9 mouse cellular contexts compared by ENCODE assay signal in the genomic region with DNA sequence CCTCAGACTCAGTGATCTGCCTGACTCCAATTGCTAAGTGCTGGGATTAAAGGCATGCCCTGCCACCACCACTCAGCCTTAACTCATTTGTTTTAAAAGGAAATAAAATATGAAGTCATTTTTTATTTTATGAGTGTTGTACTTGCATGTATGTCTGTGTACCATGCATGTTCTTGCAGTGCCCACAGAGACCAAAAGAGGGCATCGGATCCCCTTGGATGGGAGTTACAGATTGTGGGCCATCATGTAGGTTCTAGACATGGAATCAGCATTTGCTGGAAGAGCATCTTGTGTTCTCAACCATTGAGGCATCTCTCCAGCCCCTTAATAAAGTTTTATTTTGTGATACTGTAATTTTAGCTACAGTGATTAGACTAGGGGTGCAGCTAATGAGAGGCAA. TPM values are rescaled to one million over a fixed set of nuclear protein-coding genes. Genes with fewer than 3 reads are reported as not detected.
A peak's percentile ranks its signal among the peaks of the same experiment; 100 is the strongest.
DNase-seq lines count a peak whose midpoint lies in the region; ATAC-seq and TF ChIP-seq lines count a peak whose summit lies in the region.
"Had no signal": no experiment of that assay in that cellular context is flagged by ENCODE, and none has a peak within 500 bp of the region (broad histone marks: within the 10 kb centered on the region; RNA-seq: fewer than 3 reads in every experiment).

No protein-coding gene starts in this region.

- no peak for ATAC-seq in lung, postnatal 0 days

- H3K27me3 ChIP-seq in lung, postnatal 0 days (replicated peaks; ENCODE audit: insufficient read depth, low read length) = no peaks in the 10 kb centered on the region
- H3K27me3 ChIP-seq: embryonic facial prominence, embryonic 15.5 days had no signal

- no peak overlapping the region for H3K4me2 ChIP-seq in lung, postnatal 0 days (replicated peaks; ENCODE audit: low read depth, low read length)
- H3K4me2 ChIP-seq: embryonic facial prominence, embryonic 15.5 days had no signal

- no peak overlapping the region for H3K27ac ChIP-seq in lung, postnatal 0 days (ENCODE audit: low read length)
- H3K27ac ChIP-seq: embryonic facial prominence, embryonic 15.5 days had no signal

- TF ChIP-seq EP300 in lung, postnatal 0 days (IDR thresholded peaks at IDR 0.05) = no peak

- H3K9ac ChIP-seq in lung, postnatal 0 days (replicated peaks; ENCODE audit: low read depth) = no peak overlapping the region
- H3K9ac ChIP-seq: embryonic facial prominence, embryonic 15.5 days had no signal

- peak; percentile 58 for TF ChIP-seq CTCF in lung, postnatal 0 days (IDR thresholded peaks at IDR 0.05)

- H3K4me1 ChIP-seq in lung, postnatal 0 days (ENCODE audit: insufficient read depth, low read depth, low read length) = no peaks in the 10 kb centered on the region

- no peaks in the 10 kb centered on the region for H3K9me3 ChIP-seq in lung, postnatal 0 days (ENCODE audit: low read length)
- H3K9me3 ChIP-seq: embryonic facial prominence, embryonic 15.5 days had no signal

- peak; percentile 21 to 52 for DNase-seq in cerebellum, postnatal 14 days
- no peak for DNase-seq in cerebellum, adult 18-20 months
- DNase-seq in lung, postnatal 0 days (ENCODE audit: low spot score) = no peak
- DNase-seq in lung, postnatal 25 days (ENCODE audit: low spot score) = no peak
- DNase-seq in embryo, embryonic 11 days = peak; percentile 9
- peak; percentile 33 for DNase-seq in thymus, postnatal 14 days
- DNase-seq in frontal cortex, adult 2 months (ENCODE audit: extremely low spot score in 1 of 2, low spot score in 1 of 2) = no peak
- no peak for DNase-seq in right cerebral cortex, adult 18-20 months

- H3K4me3 ChIP-seq in lung, postnatal 0 days (ENCODE audit: low read depth, low read length) = no peak overlapping the region
- H3K4me3 ChIP-seq: embryonic facial prominence, embryonic 15.5 days had no signal

- WGBS in lung, postnatal 0 days = 95% methylated on average over 1 of the region's 1 CpGs

- 0 out of 2 replicates have a peak, but pooled peaks cover 6% of the 10 kb centered on the region for H3K36me3 ChIP-seq in lung, postnatal 0 days (ENCODE audit: insufficient read depth, low read length)

RNA-seq across cellular contexts. Expression of a gene that starts 3.8 kb away (rescaled TPM):
- 77.7 and 85.6 TPM in 2 replicates for polyA plus RNA-seq in lung, postnatal 0 days (2015; fragmentation: Nextera tagmentation; extraction: Ambion mirVana)
- 24.2 and 30.1 TPM in 2 replicates for polyA plus RNA-seq in frontal cortex, adult 2 months (2012; rRNA removed)

RNA-seq across cellular contexts. Expression of a gene that starts 4.0 kb away (rescaled TPM):
- polyA plus RNA-seq in lung, postnatal 0 days (2015; fragmentation: Nextera tagmentation; extraction: Ambion mirVana) = 64.0 and 64.4 TPM in 2 replicates
- polyA plus RNA-seq in frontal cortex, adult 2 months (2012; rRNA removed) = 215 and 242 TPM in 2 replicates

RNA-seq across cellular contexts. Expression of a gene that starts 41.3 kb away (rescaled TPM):
- 2.6 and 2.8 TPM in 2 replicates for polyA plus RNA-seq in lung, postnatal 0 days (2015; fragmentation: Nextera tagmentation; extraction: Ambion mirVana)
- polyA plus RNA-seq in frontal cortex, adult 2 months (2012; rRNA removed) = 0.14 and 0.17 TPM in 2 replicates

Comparison
In these comparisons a context has a peak if more than half of its experiments do, and no peak if none do; other contexts are left out.
1. DNase-seq: peak in cerebellum, postnatal 14 days (2 of 2), embryo, embryonic 11 days (single experiment) and thymus, postnatal 14 days (single experiment); none in cerebellum, adult 18-20 months (0 of 2), lung, postnatal 0 days (single experiment), lung, postnatal 25 days (single experiment), frontal cortex, adult 2 months (0 of 2) and right cerebral cortex, adult 18-20 months (single experiment).